Mouse (Mus musculus): ENCODE results near the gene Utp14b. TPM values are rescaled to one million over a fixed set of nuclear protein-coding genes. Genes with fewer than 3 reads are reported as not detected.

Gene Utp14b
- total RNA-seq (2014; rRNA removed) (9.2 and 12.4 TPM in 2 replicates), polyA plus RNA-seq (2015; fragmentation: Nextera tagmentation; extraction: Ambion mirVana) (2.1 and 2.8 TPM in 2 replicates)

DNA sequence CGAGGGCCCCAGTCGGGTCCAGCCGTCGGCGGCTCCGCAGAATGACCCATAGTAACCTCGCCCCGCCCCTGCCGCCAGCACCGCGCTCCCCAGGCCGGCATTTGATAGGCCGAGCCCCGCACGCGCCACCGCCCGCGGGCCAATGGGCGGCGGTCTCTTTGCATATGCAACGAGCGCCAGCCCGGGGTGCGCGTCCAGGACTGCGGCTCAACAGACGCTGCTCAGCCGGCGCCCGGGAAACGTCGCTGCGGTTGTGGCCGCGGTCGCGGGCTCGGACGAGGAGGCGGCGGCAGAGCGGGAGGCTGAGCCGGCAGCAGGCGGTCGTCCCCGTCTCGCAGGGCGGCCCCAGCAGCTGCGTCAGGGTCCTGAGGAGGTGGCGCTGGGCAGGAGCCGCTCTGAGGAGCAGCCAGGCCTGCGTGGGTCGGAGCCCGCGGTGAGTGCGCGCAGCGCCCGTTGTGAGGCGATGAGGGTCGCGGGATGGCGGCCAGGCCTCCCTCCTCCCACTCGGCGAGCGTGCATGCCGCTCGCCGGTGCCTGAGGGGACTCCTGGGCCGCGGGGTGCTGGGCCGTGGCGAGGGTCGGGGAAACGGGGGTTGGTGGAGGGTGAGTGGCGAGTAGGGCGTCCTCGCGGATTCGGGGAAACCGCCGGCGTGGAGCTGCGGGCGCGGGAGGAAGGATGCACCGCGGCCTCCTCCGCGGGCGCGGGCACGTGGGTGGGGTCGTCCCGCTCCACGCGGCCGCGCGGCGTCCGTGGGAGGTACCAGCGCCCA lies at the start of gene Utp14b, which contains the start of gene Acsl3:
Utp14b (plus strand) TSS at position 368 of the 770 bp plus-strand sequence.
Acsl3 (plus strand) TSS at position 155 of the 770 bp plus-strand sequence.
- under 1% methylated on average over 91 of the region's 104 CpGs for WGBS
- peak within 1 kb of the TSS; percentile 93 for H3K4me3 ChIP-seq (ENCODE audit: low read depth, low read length)
- peak within 1 kb of the TSS; percentile 59 for H3K4me2 ChIP-seq (ENCODE audit: low read depth)
- peak within 1 kb of the TSS; percentile 96 for H3K27ac ChIP-seq (ENCODE audit: low read depth, low read length)
- H3K4me1 ChIP-seq (ENCODE audit: insufficient read depth), result peaks cover 5% of the 10 kb centered on the region; the same call in 1 of the 2 replicates
- H3K9me3 ChIP-seq (ENCODE audit: low read length), result no peaks in the 10 kb centered on the region
- peak; percentile 97 for DNase-seq
- H3K9ac ChIP-seq, result peak within 1 kb of the TSS; percentile 96
- peak; percentile 99 for ATAC-seq
- no peaks in the 10 kb centered on the region for H3K27me3 ChIP-seq (ENCODE audit: insufficient read depth, low read length)
- no peaks in the 10 kb centered on the region for H3K36me3 ChIP-seq (ENCODE audit: insufficient read depth)
- 0 out of 2 replicates have a peak, but pooled peaks have one; percentile 17 for TF ChIP-seq CTCF (IDR thresholded peaks at IDR 0.05; ENCODE audit: low read depth)

DNA sequence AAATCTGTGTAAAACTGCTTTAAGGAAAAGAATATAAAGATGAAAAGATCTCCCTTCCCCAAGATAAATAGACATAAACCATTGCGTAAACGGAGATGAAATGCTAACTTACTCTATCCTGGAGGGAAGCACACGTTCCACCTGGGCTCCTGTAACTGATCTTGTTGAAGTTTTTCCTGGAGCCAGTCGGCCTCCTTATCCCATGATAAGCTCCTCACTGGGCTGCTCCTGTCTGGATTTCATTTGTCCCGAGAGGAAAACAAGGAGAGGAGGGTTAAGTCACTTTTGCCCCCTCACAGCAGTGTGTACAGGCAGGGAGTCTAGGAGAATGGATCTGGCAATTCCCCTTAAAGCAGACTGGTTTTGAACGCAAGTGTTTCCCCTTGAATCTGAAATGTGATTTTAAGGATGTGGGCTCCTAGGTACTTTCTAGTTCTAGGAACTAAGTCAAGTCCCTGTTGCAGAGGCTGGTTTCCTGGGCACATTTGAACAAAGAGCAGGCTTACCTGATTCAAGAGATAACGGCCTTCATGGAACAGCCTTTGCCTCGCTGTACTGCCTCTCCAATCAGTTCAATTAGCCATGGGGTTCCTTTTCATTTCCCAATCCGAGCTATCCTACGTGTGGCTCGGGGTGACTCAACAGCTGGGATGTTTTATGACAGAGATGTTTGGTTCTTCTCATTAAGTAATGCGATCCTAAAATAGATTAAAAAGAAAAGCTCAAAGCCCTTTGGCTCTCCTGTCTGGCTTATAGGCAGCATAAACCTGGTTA lies 48.5 kb upstream of the Utp14b start:
- no peak overlapping the region for H3K4me2 ChIP-seq (ENCODE audit: low read depth)
- 36% methylated on average over 12 of the region's 12 CpGs for whole genome bisulfite sequencing
- no peak overlapping the region for H3K27ac ChIP-seq (ENCODE audit: low read depth, low read length)
- no peak overlapping the region for H3K9ac ChIP-seq
- H3K27me3 ChIP-seq (ENCODE audit: insufficient read depth, low read length), result no peaks in the 10 kb centered on the region
- no peak overlapping the region for H3K4me3 ChIP-seq (ENCODE audit: low read depth, low read length)
- DNase-seq, result no peak
- H3K36me3 ChIP-seq (ENCODE audit: insufficient read depth), result no peaks in the 10 kb centered on the region
- TF ChIP-seq CTCF (IDR thresholded peaks at IDR 0.05; ENCODE audit: low read depth), result no peak
- H3K9me3 ChIP-seq (ENCODE audit: low read length), result no peaks in the 10 kb centered on the region
- no peak for ATAC-seq
- no peaks in the 10 kb centered on the region for H3K4me1 ChIP-seq (ENCODE audit: insufficient read depth)

DNA sequence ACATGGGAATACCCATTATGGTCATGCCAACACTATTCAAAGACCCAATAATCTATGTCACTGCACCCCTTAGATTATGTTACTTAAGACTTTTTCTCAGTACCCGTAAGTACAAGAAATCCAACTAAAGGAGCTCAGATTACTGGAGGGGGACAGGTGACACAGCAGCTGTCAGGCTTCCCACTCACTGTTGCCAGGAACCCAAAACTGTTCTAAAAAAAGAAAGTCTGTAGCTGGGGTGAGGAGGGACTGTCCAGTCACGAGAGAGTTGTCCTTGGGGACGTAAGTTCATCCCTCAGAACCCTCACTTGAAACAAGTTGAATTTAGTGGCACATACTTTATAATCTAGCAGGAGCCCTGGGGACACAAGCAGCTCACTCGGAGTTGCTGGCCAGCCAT lies 46.8 kb upstream of the Utp14b start:
- no peak for ATAC-seq
- 68% methylated on average over 4 of the region's 4 CpGs for WGBS
- no peaks in the 10 kb centered on the region for H3K4me1 ChIP-seq (ENCODE audit: insufficient read depth)

DNA sequence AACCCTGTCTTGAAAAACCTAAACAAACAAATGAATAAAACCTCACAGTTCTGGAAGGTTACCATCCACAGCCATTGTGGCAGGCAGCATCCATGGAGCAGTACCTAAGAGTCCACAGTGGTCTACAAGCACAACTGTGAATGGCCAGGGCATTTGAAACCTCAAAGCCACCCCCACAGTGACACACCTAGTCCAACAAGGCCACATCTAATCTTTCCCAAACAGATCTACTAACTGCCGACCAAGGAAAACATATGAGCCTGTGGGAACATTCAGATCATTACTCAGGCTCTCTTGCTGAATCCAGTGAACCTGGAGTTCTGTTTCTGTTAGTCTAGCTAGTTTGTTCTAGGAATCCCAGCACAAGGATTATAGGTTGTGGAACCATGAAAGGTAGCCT lies 44.9 kb upstream of the Utp14b start:
- 94% methylated on average over 1 of the region's 1 CpGs for WGBS
- H3K27me3 ChIP-seq (ENCODE audit: insufficient read depth, low read length), result no peaks in the 10 kb centered on the region
- H3K4me3 ChIP-seq (ENCODE audit: low read depth, low read length), result no peak overlapping the region
- H3K9me3 ChIP-seq (ENCODE audit: low read length), result no peaks in the 10 kb centered on the region
- H3K27ac ChIP-seq (ENCODE audit: low read depth, low read length), result no peak overlapping the region
- H3K36me3 ChIP-seq (ENCODE audit: insufficient read depth), result no peaks in the 10 kb centered on the region
- no peak for ATAC-seq
- H3K4me2 ChIP-seq (ENCODE audit: low read depth), result no peak overlapping the region
- DNase-seq, result no peak
- H3K4me1 ChIP-seq (ENCODE audit: insufficient read depth), result no peaks in the 10 kb centered on the region
- no peak overlapping the region for H3K9ac ChIP-seq
- TF ChIP-seq CTCF (IDR thresholded peaks at IDR 0.05; ENCODE audit: low read depth), result no peak

More for the DNA sequence above, 46.8 kb upstream of the Utp14b start:
- no peak overlapping the region for H3K9ac ChIP-seq
- H3K27me3 ChIP-seq (ENCODE audit: insufficient read depth, low read length), result no peaks in the 10 kb centered on the region
- no peak overlapping the region for H3K27ac ChIP-seq (ENCODE audit: low read depth, low read length)
- H3K9me3 ChIP-seq (ENCODE audit: low read length), result no peaks in the 10 kb centered on the region
- H3K4me3 ChIP-seq (ENCODE audit: low read depth, low read length), result no peak overlapping the region
- no peak for TF ChIP-seq CTCF (IDR thresholded peaks at IDR 0.05; ENCODE audit: low read depth)
- H3K36me3 ChIP-seq (ENCODE audit: insufficient read depth), result no peaks in the 10 kb centered on the region
- H3K4me2 ChIP-seq (ENCODE audit: low read depth), result no peak overlapping the region
- no peak for DNase-seq

DNA sequence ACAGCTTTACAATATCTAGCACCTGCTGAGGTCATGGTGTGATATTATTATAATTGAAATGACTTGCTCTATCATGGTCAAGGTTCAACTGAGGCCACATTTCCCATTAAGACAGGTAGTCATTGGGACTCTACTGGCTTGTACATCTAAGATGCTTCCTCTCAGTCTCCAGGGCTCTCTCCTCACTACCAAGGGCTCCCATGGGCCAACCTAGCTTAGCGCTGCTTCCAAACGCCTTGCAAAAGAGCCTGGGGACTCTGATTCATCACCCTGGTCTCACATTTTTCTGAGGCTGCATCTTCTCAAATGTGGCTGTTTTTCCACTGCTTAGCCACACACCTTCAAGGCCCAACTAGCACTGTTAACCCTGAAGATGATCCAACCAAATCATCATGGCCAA lies 33.5 kb upstream of the Utp14b start:
- H3K4me3 ChIP-seq (ENCODE audit: low read depth, low read length), result no peak overlapping the region
- ATAC-seq (no peak), DNase-seq (no peak)
- H3K9me3 ChIP-seq (ENCODE audit: low read length), result no peaks in the 10 kb centered on the region
- no peak overlapping the region for H3K4me2 ChIP-seq (ENCODE audit: low read depth)
- H3K4me1 ChIP-seq (ENCODE audit: insufficient read depth), result no peaks in the 10 kb centered on the region
- no peaks in the 10 kb centered on the region for H3K36me3 ChIP-seq (ENCODE audit: insufficient read depth)
- H3K9ac ChIP-seq, result no peak overlapping the region
- no peak overlapping the region for H3K27ac ChIP-seq (ENCODE audit: low read depth, low read length)
- TF ChIP-seq CTCF (IDR thresholded peaks at IDR 0.05; ENCODE audit: low read depth), result no peak
- WGBS, result 87% methylated on average over 2 of the region's 2 CpGs
- no peaks in the 10 kb centered on the region for H3K27me3 ChIP-seq (ENCODE audit: insufficient read depth, low read length)

DNA sequence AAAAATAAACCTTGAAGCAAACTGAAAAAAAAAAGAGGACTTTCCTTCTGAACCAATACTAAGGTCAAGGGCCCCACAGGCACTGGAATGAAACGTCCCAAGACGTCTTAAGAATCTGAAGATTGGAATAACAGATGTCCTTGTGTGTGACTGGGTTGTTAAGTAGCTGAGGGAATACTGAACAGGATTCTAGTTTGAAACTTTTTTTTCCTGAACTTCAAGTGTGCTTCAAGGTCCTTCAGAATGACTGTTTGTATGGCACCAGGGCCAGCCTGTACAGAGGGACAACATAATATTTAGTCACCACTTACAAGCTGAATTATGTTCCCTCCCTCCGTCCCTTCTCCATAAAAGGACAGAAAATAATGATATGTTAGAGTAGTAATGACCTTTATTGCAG lies 23.4 kb upstream of the Utp14b start:
- Histone ChIP-seq H3K4me1 (ENCODE audit: insufficient read depth) (no peaks in the 10 kb centered on the region), H3K9ac (no peak overlapping the region), H3K4me2 (ENCODE audit: low read depth) (no peak overlapping the region), H3K27ac (ENCODE audit: low read depth, low read length) (no peak overlapping the region), H3K36me3 (ENCODE audit: insufficient read depth) (no peaks in the 10 kb centered on the region), H3K27me3 (ENCODE audit: insufficient read depth, low read length) (no peaks in the 10 kb centered on the region), H3K9me3 (ENCODE audit: low read length) (no peaks in the 10 kb centered on the region), H3K4me3 (ENCODE audit: low read depth, low read length) (no peak overlapping the region)
- ATAC-seq (no peak), DNase-seq (no peak)
- WGBS, result 50% methylated on average over 3 of the region's 3 CpGs
- no peak for TF ChIP-seq CTCF (IDR thresholded peaks at IDR 0.05; ENCODE audit: low read depth)

DNA sequence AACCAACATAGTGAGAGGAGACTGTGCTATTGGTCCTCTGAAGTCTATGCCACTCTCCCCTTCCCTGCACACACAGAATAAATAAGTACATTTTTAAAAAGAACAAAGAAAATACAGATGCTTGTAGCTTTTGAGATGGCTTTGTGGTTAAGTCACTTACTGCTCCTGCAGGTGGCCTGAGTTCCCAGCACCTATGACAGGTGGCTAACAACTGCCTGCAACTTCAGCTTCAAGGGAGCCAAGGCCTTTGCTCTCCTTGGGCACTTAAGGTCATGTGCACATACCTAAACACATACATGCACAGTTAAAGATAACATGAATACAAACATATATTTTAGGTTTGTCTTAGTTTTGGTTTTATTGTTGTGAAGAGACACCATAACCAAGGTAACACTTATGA lies 17.0 kb upstream of the Utp14b start:
- no peak overlapping the region for H3K9ac ChIP-seq
- DNase-seq (no peak), ATAC-seq (no peak)
- H3K36me3 ChIP-seq (ENCODE audit: insufficient read depth), result no peaks in the 10 kb centered on the region
- no peaks in the 10 kb centered on the region for H3K4me1 ChIP-seq (ENCODE audit: insufficient read depth)
- no peak for TF ChIP-seq CTCF (IDR thresholded peaks at IDR 0.05; ENCODE audit: low read depth)
- H3K9me3 ChIP-seq (ENCODE audit: low read length), result no peaks in the 10 kb centered on the region
- H3K4me2 ChIP-seq (ENCODE audit: low read depth), result no peak overlapping the region
- no peak overlapping the region for H3K4me3 ChIP-seq (ENCODE audit: low read depth, low read length)
- no peak overlapping the region for H3K27ac ChIP-seq (ENCODE audit: low read depth, low read length)
- no peaks in the 10 kb centered on the region for H3K27me3 ChIP-seq (ENCODE audit: insufficient read depth, low read length)

Measured in forebrain, postnatal 0 days (tissue).